Mouse (Mus musculus) cerebellum, postnatal 14 days (tissue): ENCODE results near the gene Fen1.
"Not testable (repeated sequence)": the region's sequence is repeated elsewhere in the genome, so short reads cannot be mapped to it uniquely, and the experiment has no call there.

Experiments used
- DNase-seq, 2 experiments: peaks; one replicate each; pipeline ENCODE4 v3.0.0; 2021; ENCODE audit warnings: mixed read lengths in 2 of 2

Gene Fen1

GRCm38 (mm10) chr19:10176941-10177372, 27.0 kb downstream of the Fen1 start:
- DNase-seq = no peak

GRCm38 (mm10) chr19:10176477-10176876, 27.5 kb downstream of the Fen1 start:
- no peak for DNase-seq

GRCm38 (mm10) chr19:10174956-10175355, 29.0 kb downstream of the Fen1 start:
- no peak for DNase-seq

GRCm38 (mm10) chr19:10173844-10174539, 30.0 kb downstream of the Fen1 start:
- DNase-seq = no peak

GRCm38 (mm10) chr19:10173116-10173718, 30.8 kb downstream of the Fen1 start:
- DNase-seq = no peak

GRCm38 (mm10) chr19:10171846-10172245, 32.1 kb downstream of the Fen1 start:
- DNase-seq = no peak

GRCm38 (mm10) chr19:10171359-10171758, 32.6 kb downstream of the Fen1 start:
- no peak for DNase-seq

GRCm38 (mm10) chr19:10170466-10170865, 33.5 kb downstream of the Fen1 start:
- no peak for DNase-seq

- not testable (repeated sequence) for DNase-seq
Measured at GRCm38 (mm10) chr19:10169692-10170330, 34.2 kb downstream of the Fen1 start.

- DNase-seq = no peak
Measured at GRCm38 (mm10) chr19:10169179-10169578, 34.8 kb downstream of the Fen1 start.

GRCm38 (mm10) chr19:10168441-10168840, 35.5 kb downstream of the Fen1 start:
- no peak for DNase-seq

GRCm38 (mm10) chr19:10167951-10168350, 36.0 kb downstream of the Fen1 start:
- DNase-seq = no peak

- DNase-seq = no peak
Measured at GRCm38 (mm10) chr19:10167112-10167511, 36.9 kb downstream of the Fen1 start.

- not testable (repeated sequence) for DNase-seq
Measured at GRCm38 (mm10) chr19:10165928-10166327, 38.0 kb downstream of the Fen1 start.

GRCm38 (mm10) chr19:10163896-10164295, 40.1 kb downstream of the Fen1 start:
- no peak for DNase-seq

GRCm38 (mm10) chr19:10157725-10158124, 46.2 kb downstream of the Fen1 start:
- no peak for DNase-seq

GRCm38 (mm10) chr19:10149189-10149588, 54.8 kb downstream of the Fen1 start:
- DNase-seq = no peak
